Mouse (Mus musculus) thymus, adult 2 months (tissue): ENCODE measurements around the gene Hal.

Experiments
- CTCF ChIP-seq: fragments of 200-500 bp; IDR thresholded peaks from 2 replicates; pipeline ENCODE4 v1.5.1; 2012; ENCODE audit warnings: mild to moderate bottlenecking, control low read depth, low read length, moderate library complexity, borderline replicate concordance; ENCODE audit not compliant: control insufficient read depth, poor library complexity, insufficient read depth; ENCODE audit errors: extremely low read depth
- POLR2A ChIP-seq: fragments of 200-500 bp; IDR thresholded peaks from 2 replicates; pipeline ENCODE4 v1.6.1; 2012; ENCODE audit warnings: mild to moderate bottlenecking, low read length, control low read depth, moderate library complexity; ENCODE audit not compliant: control insufficient read depth, poor library complexity, insufficient read depth; ENCODE audit errors: extremely low read depth

DNA sequence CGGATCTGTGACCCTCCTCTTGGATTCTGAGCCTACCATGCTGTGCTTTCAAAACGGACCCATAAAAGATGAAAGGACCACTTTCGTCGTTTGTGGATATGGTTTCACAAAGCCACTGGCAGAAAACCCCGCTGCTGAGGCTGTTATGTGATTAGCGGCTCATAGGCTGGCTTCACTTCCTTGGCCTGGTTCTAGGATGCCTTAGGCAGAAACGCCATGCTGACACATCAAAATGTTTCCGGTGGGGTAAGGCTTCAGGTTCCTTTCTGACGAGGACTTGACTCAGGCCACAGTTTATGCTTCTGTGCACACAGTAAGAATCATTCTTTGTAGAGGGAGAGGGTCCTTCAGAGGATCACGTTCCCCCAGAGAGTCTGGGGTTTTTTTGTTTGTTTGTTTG lies 12.3 kb downstream of the Hal start:
- TF ChIP-seq POLR2A (no peak), CTCF (no peak)
